Mouse (Mus musculus) gastrocnemius, postnatal 10 days (tissue): Measurements from ENCODE around the gene Casc3. TPM values are rescaled to one million over a fixed set of nuclear protein-coding genes. Genes with fewer than 3 reads are reported as not detected.

Experiments
- DNase-seq: peaks from one replicate; pipeline ENCODE4 v3.0.0; 2021; ENCODE audit warnings: mixed read lengths
- total RNA-seq, 2 experiments: library from RNA; stranded (reverse); gene quantifications; 2 replicates each; pipeline ENCODE4 v1.2.3; 2021

Casc3 gene
- total RNA-seq, 2 experiments from 2014 or later: 19.1 to 26.2 TPM

GRCm38 (mm10) chr11:98772667-98773171 is 32.0 kb upstream of the Casc3 start:
- DNase-seq: peak; percentile 66

- peak; percentile 99 for DNase-seq
Measured at GRCm38 (mm10) chr11:98773635-98774295, 30.9 kb upstream of the Casc3 start.

- no peak for DNase-seq
Measured at GRCm38 (mm10) chr11:98774582-98775347, 29.9 kb upstream of the Casc3 start, which contains the start of gene Nr1d1. Gene Nr1d1, minus strand, starts transcription at chr11:98775333.

GRCm38 (mm10) chr11:98775348-98776051 is 29.2 kb upstream of the Casc3 start:
- DNase-seq: peak; percentile 97

- no peak for DNase-seq
Measured at GRCm38 (mm10) chr11:98776052-98776764, 28.5 kb upstream of the Casc3 start.

GRCm38 (mm10) chr11:98776843-98777590 is 27.7 kb upstream of the Casc3 start:
- DNase-seq: peak; percentile 40

GRCm38 (mm10) chr11:98777888-98778287 is 26.8 kb upstream of the Casc3 start:
- no peak for DNase-seq

GRCm38 (mm10) chr11:98781851-98782512 is 22.7 kb upstream of the Casc3 start:
- peak; percentile 65 for DNase-seq

GRCm38 (mm10) chr11:98782651-98783235 is 22.0 kb upstream of the Casc3 start:
- DNase-seq: peak; percentile 51

- peak; percentile 95 for DNase-seq
Measured at GRCm38 (mm10) chr11:98783236-98783696, 21.4 kb upstream of the Casc3 start.

GRCm38 (mm10) chr11:98784139-98784538 is 20.6 kb upstream of the Casc3 start:
- no peak for DNase-seq

- DNase-seq: peak; percentile 68
Measured at GRCm38 (mm10) chr11:98785214-98785613, 19.5 kb upstream of the Casc3 start.

- peak; percentile 77 for DNase-seq
Measured at GRCm38 (mm10) chr11:98785772-98786281, 18.9 kb upstream of the Casc3 start.

GRCm38 (mm10) chr11:98786359-98787214 is 18.1 kb upstream of the Casc3 start:
- peak; percentile 97 for DNase-seq

- DNase-seq: peak; percentile 59
Measured at GRCm38 (mm10) chr11:98787229-98787628, 17.5 kb upstream of the Casc3 start.

GRCm38 (mm10) chr11:98787691-98788090 is 17.0 kb upstream of the Casc3 start:
- DNase-seq: no peak

GRCm38 (mm10) chr11:98788139-98788538 is 16.6 kb upstream of the Casc3 start:
- no peak for DNase-seq

- peak; percentile 69 for DNase-seq
Measured at GRCm38 (mm10) chr11:98788550-98789218, 16.0 kb upstream of the Casc3 start.
